Mouse (Mus musculus): ENCODE results near the gene Syap1.
"Not testable (repeated sequence)": the region's sequence is repeated elsewhere in the genome, so short reads cannot be mapped to it uniquely, and the experiment has no call there.

Syap1 gene

GRCm38 (mm10) chrX:162887931-162888511 lies at the start of gene Syap1:
Gene Syap1 (minus strand): TSS chrX:162888447.
- peak; percentile 85 to 88 for DNase-seq

- DNase-seq: no peak
Observed at GRCm38 (mm10) chrX:162931467-162931866, 43.2 kb upstream of the Syap1 start.

- no peak for DNase-seq
Observed at GRCm38 (mm10) chrX:162921487-162922125, 33.4 kb upstream of the Syap1 start.

- DNase-seq: peak; percentile 64 to 76
Observed at GRCm38 (mm10) chrX:162915697-162916096, 27.4 kb upstream of the Syap1 start.

GRCm38 (mm10) chrX:162913651-162914050 lies 25.4 kb upstream of the Syap1 start:
- no peak for DNase-seq

- no peak for DNase-seq
Observed at GRCm38 (mm10) chrX:162907554-162907953, 19.3 kb upstream of the Syap1 start.

- peak; percentile 42 to 43 for DNase-seq
Observed at GRCm38 (mm10) chrX:162902040-162902734, 13.9 kb upstream of the Syap1 start.

- DNase-seq: peak; percentile 59 to 62
Observed at GRCm38 (mm10) chrX:162901371-162902039, 13.3 kb upstream of the Syap1 start.

- DNase-seq: no peak
Observed at GRCm38 (mm10) chrX:162900938-162901337, 12.7 kb upstream of the Syap1 start, which contains the start of gene Ctps2. Gene Ctps2 (plus strand): TSS chrX:162901238.

- DNase-seq: not testable (repeated sequence)
Observed at GRCm38 (mm10) chrX:162888575-162889223, 452 bp upstream of the Syap1 start.

- no peak for DNase-seq
Observed at GRCm38 (mm10) chrX:162878236-162878635, 10.0 kb downstream of the Syap1 start.

GRCm38 (mm10) chrX:162873761-162874160 lies 14.5 kb downstream of the Syap1 start:
- no peak for DNase-seq

GRCm38 (mm10) chrX:162871734-162872517 lies 16.3 kb downstream of the Syap1 start:
- DNase-seq: peak; percentile 36 to 48

- DNase-seq: no peak
Observed at GRCm38 (mm10) chrX:162868294-162868965, 19.8 kb downstream of the Syap1 start.

GRCm38 (mm10) chrX:162848682-162849081 lies 39.6 kb downstream of the Syap1 start:
- DNase-seq: no peak

- no peak for DNase-seq
Observed at GRCm38 (mm10) chrX:162845531-162845930, 42.7 kb downstream of the Syap1 start.

GRCm38 (mm10) chrX:162844447-162845100 lies 43.7 kb downstream of the Syap1 start:
- peak; percentile 11 to 44 for DNase-seq

GRCm38 (mm10) chrX:162832101-162832500 lies 56.1 kb downstream of the Syap1 start:
- no peak for DNase-seq

GRCm38 (mm10) chrX:162831542-162831941 lies 56.7 kb downstream of the Syap1 start:
- DNase-seq: no peak

GRCm38 (mm10) chrX:162831036-162831435 lies 57.2 kb downstream of the Syap1 start:
- no peak for DNase-seq

- DNase-seq: not testable (repeated sequence)
Observed at GRCm38 (mm10) chrX:162830313-162830712, 57.9 kb downstream of the Syap1 start.
